Mouse (Mus musculus): ENCODE results near the gene Tfr2.

Gene Tfr2

DNA sequence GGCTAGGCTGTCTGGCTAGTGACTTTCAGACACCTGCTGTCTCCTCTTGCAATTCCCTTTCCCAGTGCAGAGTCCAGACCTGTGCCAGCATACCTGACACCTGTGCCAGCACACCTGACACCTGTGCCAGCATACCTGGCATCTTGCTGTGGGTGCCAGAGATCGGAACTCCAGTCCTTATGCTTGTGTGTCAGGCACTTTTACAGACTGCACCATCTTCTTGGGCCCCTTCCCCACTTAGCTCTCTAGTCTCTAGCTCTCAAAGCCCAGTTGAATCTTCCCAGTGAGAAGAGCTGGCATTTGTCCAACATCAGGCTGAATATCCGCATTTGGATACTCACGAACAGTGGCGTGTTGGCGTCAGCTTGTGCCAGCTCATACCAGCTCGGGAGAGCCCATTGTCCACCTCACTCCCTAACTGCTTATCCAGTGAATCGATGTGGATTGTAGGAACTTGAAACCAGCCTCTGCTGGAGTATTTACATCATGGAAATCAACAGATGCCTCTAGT lies 30.3 kb upstream of the Tfr2 start:
- DNase-seq (ENCODE audit: low read depth) = no peak

DNA sequence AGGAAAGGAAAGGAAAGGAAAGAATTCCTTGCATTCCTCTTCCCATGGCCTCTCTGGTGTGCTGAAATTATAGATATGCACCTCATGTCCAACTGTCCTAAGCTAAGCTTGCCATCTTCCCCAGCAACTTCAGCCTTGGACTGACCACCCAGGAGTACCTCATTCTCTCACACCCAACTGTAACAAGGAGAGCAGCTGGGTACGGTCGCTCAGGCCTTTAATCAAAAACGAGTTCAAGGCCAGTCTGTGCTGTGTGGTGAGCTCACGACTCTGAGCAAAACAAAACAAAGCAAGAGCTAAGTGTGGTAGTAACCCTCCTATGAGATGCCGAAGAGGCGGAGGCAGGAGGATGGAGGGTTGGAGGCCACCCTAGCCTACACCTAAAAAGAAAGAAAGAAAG lies 28.6 kb upstream of the Tfr2 start:
- no peak for DNase-seq (ENCODE audit: low read depth)

DNA sequence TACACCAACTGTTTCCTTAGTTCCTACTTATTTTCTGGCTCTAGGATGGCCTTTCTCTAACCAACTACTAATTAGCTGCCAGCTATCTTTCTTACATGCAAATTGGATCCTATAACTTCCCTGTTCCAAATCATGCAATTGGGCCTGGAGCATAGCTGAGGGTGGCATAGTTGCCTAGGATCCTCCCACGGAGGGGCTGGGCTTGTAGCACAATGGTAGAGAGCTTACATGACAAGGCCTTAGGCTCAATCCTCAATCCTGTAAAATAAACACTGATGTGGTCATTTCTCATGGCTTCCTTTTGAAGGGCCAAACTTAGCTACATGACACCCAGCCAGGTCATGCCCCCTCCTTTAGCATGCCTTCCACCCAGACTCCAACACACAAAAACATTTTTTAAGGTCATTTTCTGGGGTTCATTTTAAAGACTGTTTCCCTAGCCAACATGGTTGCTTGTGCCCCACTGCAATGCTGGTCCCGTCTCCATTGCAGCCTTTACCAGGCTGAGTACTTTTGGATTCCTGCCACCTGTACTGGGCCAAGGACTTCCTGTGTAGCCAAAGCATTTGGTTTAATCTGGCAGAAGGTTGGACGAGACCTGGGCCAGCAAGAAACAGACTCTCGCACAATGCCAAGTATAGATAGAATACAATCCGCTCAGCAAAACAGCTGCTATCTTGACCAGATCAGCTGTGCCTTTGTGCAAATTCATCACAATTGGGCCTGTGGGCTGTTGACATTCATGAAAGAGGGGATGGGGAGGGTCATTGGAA lies 27.7 kb upstream of the Tfr2 start:
- DNase-seq (ENCODE audit: low read depth) = no peak

GRCm38 (mm10) chr5:137544926-137545325 lies 24.7 kb upstream of the Tfr2 start:
- DNase-seq (ENCODE audit: low read depth) = no peak

- no peak for DNase-seq (ENCODE audit: low read depth)
These were observed 24.0 kb upstream of the Tfr2 start for GRCm38 (mm10) chr5:137545596-137545995.

GRCm38 (mm10) chr5:137549840-137550239 lies 19.8 kb upstream of the Tfr2 start:
- DNase-seq (ENCODE audit: low read depth) = no peak

GRCm38 (mm10) chr5:137551119-137551518 lies 18.5 kb upstream of the Tfr2 start:
- peak; percentile 36 for DNase-seq (ENCODE audit: low read depth)

DNA sequence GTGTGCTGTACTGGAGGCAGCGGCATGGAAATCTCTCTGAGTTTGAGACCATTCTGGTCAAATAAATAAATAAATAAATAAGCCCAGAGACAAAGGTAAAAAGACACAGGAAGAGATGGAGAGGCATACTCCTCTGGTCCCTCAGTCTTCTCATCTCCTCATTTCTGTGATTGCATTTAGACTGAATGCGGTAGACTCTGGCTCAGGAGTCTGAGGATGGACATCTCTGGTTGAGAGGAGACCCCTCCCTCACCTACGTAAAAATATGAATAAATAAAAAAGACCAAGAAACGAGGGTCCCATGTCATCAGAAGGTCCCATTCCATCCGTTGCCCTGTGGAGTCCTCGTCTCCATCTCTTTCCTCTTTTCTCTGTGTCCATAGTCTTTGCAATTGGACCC lies 16.6 kb upstream of the Tfr2 start:
- DNase-seq (ENCODE audit: low read depth) = no peak

DNA sequence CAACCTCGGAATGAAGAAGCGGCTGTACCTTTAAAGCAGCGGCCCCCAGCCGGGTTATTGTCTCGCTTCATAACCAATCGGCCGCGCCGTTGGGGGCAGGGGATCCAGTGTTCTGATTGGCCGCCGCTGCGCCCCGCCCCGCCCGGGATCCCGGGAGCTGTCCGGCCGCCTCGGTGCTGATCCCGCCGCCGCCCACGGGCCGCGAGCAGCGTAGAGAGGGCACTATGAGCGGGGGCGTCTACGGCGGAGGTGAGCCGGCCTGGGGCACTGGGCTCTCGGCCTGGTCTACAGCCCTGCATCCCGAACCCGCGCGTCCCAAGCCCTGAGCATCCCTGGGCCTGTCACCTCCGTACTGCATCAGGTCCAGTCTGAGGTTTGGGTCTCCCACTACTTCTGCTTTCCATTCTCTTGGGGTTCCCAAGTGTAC lies 16.2 kb upstream of the Tfr2 start, which contains the start of gene Actl6b:
Gene Actl6b (plus strand): TSS at position 107 of the 427 bp plus-strand sequence.
- DNase-seq (ENCODE audit: low read depth) = peak; percentile 36

GRCm38 (mm10) chr5:137553898-137554297 lies 15.7 kb upstream of the Tfr2 start:
- no peak for DNase-seq (ENCODE audit: low read depth)

GRCm38 (mm10) chr5:137561556-137561955 lies 8.1 kb upstream of the Tfr2 start:
- no peak for DNase-seq (ENCODE audit: low read depth)

DNA sequence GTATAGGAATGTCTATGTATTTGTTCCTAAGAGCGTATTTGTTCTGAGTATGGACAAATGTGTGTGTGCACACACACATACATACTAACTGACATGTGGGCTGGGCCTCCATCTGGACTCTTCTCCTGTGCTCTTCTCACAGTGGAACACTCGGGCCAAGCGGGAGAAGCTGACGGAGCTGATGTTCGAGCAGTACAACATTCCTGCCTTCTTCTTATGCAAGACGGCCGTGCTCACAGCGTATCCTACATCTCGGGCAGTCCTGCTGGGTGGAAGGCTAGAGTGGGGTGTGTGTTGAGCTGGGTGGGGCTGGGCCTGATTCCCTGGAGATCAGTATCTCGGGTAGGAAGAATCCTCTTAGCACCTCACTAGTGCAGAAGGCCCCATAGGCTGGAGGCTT lies 6.7 kb upstream of the Tfr2 start:
- no peak for DNase-seq (ENCODE audit: low read depth)

- DNase-seq (ENCODE audit: low read depth) = no peak
These were observed 3.9 kb upstream of the Tfr2 start for GRCm38 (mm10) chr5:137565744-137566143.

GRCm38 (mm10) chr5:137566416-137566815 lies 3.2 kb upstream of the Tfr2 start:
- DNase-seq (ENCODE audit: low read depth) = no peak

GRCm38 (mm10) chr5:137568223-137568798 lies 1.3 kb upstream of the Tfr2 start:
- DNase-seq (ENCODE audit: low read depth) = no peak

- DNase-seq (ENCODE audit: low read depth) = no peak
These were observed 609 bp upstream of the Tfr2 start for GRCm38 (mm10) chr5:137569031-137569430.

- DNase-seq (ENCODE audit: low read depth) = peak; percentile 25
These were observed 541 bp downstream of the Tfr2 start for GRCm38 (mm10) chr5:137570181-137570580.

GRCm38 (mm10) chr5:137570691-137571586 lies 1.3 kb downstream of the Tfr2 start:
- no peak for DNase-seq (ENCODE audit: low read depth)

GRCm38 (mm10) chr5:137574470-137574901 lies 4.8 kb downstream of the Tfr2 start:
- no peak for DNase-seq (ENCODE audit: low read depth)

GRCm38 (mm10) chr5:137580246-137580645 lies 10.6 kb downstream of the Tfr2 start:
- DNase-seq (ENCODE audit: low read depth) = no peak

DNA sequence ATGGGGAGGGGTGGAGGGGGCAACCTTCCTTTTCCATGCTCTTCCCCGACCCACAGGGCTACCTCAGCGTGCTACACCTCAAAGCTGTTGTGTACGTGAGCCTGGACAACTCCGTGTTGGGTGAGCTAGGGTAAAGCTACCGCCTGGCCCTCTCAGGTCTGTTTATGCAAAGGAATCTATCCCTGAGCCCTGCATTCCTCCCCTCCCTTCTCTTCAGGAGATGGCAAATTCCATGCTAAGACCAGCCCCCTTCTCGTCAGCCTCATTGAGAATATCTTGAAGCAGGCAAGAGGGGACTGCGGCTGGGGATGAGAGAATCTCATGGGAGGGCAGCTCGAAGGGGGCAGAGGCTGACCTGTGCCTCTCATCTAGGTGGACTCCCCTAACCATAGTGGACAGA lies 13.1 kb downstream of the Tfr2 start:
- no peak for DNase-seq (ENCODE audit: low read depth)

GRCm38 (mm10) chr5:137583670-137584169 lies 14.1 kb downstream of the Tfr2 start:
- no peak for DNase-seq (ENCODE audit: low read depth)

Data from naive thymus-derived CD4-positive, alpha-beta T cell, adult 2 months (primary cell).